Mouse (Mus musculus) heart, postnatal 0 days (tissue): Measurements from ENCODE around the gene Phf13. TPM values are rescaled to one million over a fixed set of nuclear protein-coding genes. Genes with fewer than 3 reads are reported as not detected.

Experiments
- ATAC-seq: fragments of 200-750 bp; cut with Nextera tagmentation; 2 replicates; pipeline ENCODE4 v1.8.0; 2017; ENCODE audit warnings: low read depth, moderate number of reproducible peaks, moderate library complexity; ENCODE audit not compliant: insufficient read depth
- DNase-seq: peaks from one replicate; pipeline ENCODE4 v3.0.0-alpha.2; 2016; ENCODE audit warnings: low spot score
- H3K27ac ChIP-seq: fragments of 300-500 bp; sonication (generic); 2 replicates; pipeline ENCODE4 v1.5.1; 2014; ENCODE audit warnings: low read depth, mild to moderate bottlenecking
- H3K27me3 ChIP-seq: fragments of 300-500 bp; sonication (generic); 2 replicates; pipeline ENCODE4 v1.6.1; 2014; ENCODE audit warnings: low read length, mixed read lengths; ENCODE audit not compliant: control insufficient read depth, insufficient read depth
- H3K36me3 ChIP-seq: fragments of 300-500 bp; sonication (generic); replicated peaks from 2 replicates; pipeline ENCODE4 v1.6.1; 2014; ENCODE audit warnings: low read length, mixed read lengths; ENCODE audit not compliant: control insufficient read depth, insufficient read depth
- H3K4me1 ChIP-seq: fragments of 300-500 bp; sonication (generic); 2 replicates; pipeline ENCODE4 v1.6.1; 2014; ENCODE audit warnings: antibody characterized with exemption; ENCODE audit not compliant: control insufficient read depth, insufficient read depth
- H3K4me2 ChIP-seq: fragments of 300-500 bp; sonication (generic); 2 replicates; pipeline ENCODE4 v1.6.1; 2014; ENCODE audit warnings: low read depth, mild to moderate bottlenecking, low read length, moderate library complexity
- H3K4me3 ChIP-seq: fragments of 300-500 bp; sonication (generic); 2 replicates; pipeline ENCODE4 v1.5.1; 2014; ENCODE audit warnings: low read depth, low read length
- H3K9ac ChIP-seq: fragments of 300-500 bp; sonication (generic); replicated peaks from 2 replicates; pipeline ENCODE4 v1.6.1; 2014; ENCODE audit warnings: low read depth, low read length, mixed read lengths
- H3K9me3 ChIP-seq: fragments of 300-500 bp; sonication (generic); replicated peaks from 2 replicates; pipeline ENCODE4 v1.6.1; 2016; ENCODE audit warnings: low read length; ENCODE audit not compliant: control insufficient read depth
- CTCF ChIP-seq: IDR thresholded peaks from 2 replicates; pipeline ENCODE4 v1.5.1; 2016; ENCODE audit warnings: antibody characterized with exemption, control low read depth, low read depth
- EP300 ChIP-seq: IDR thresholded peaks from 2 replicates; pipeline ENCODE4 v1.6.1; 2016; ENCODE audit warnings: antibody characterized with exemption, low read depth
- WGBS: fragments of 180-500 bp; shearing (Covaris S2); extraction: QIAGEN DNeasy Blood & Tissue Kit; methylation state at CpG from one replicate; pipeline ENCODE4 v1.1.7; 2014; 5-methylcytosine and 5-hydroxymethylcytosine counted together
- polyA plus RNA-seq: library from polyadenylated mRNA; unstranded; fragments of >200 nt; fragmentation: Nextera tagmentation; extraction: Ambion mirVana; gene quantifications from 2 replicates; pipeline ENCODE4 v1.2.1, GENCODE M21; 2015
- total RNA-seq: library from RNA; depleted of rRNA; stranded (reverse); fragments of >200 nt; gene quantifications from 2 replicates; pipeline ENCODE4 v1.2.3, GENCODE M21; 2014; ENCODE audit warnings: low replicate concordance

Gene Phf13
- total and polyA plus RNA-seq, 2 experiments from 2014 or later: 8.0 to 9.3 TPM

GRCm38 (mm10) chr4:152029087-152029486 lies 33.0 kb upstream of the Phf13 start:
- H3K27ac ChIP-seq: no peak overlapping the region
- no peak for DNase-seq
- H3K4me2 ChIP-seq: no peak overlapping the region
- 32% methylated on average over 5 of the region's 5 CpGs for WGBS
- no peaks in the 10 kb centered on the region for H3K9me3 ChIP-seq
- no peaks in the 10 kb centered on the region for H3K27me3 ChIP-seq
- H3K9ac ChIP-seq: no peak overlapping the region
- peaks cover 22% of the 10 kb centered on the region for H3K4me1 ChIP-seq
- peaks cover 6% of the 10 kb centered on the region for H3K36me3 ChIP-seq
- no peak for TF ChIP-seq EP300
- peak; percentile 45 for TF ChIP-seq CTCF
- no peak overlapping the region for H3K4me3 ChIP-seq
- no peak for ATAC-seq

- Histone ChIP-seq H3K9ac (no peak overlapping the region; the same call in 1 of the 2 replicates), H3K9me3 (no peaks in the 10 kb centered on the region), H3K27ac (no peak overlapping the region), H3K4me2 (0 out of 2 replicates have a peak overlapping the region, but pooled peaks have one; percentile 84), H3K36me3 (peaks cover 11% of the 10 kb centered on the region), H3K4me1 (peaks cover 22% of the 10 kb centered on the region), H3K27me3 (no peaks in the 10 kb centered on the region), H3K4me3 (0 out of 2 replicates have a peak overlapping the region, but pooled peaks have one; percentile 75)
- 57% methylated on average over 15 of the region's 15 CpGs for WGBS
- DNase-seq (no peak), ATAC-seq (no peak)
- TF ChIP-seq EP300: no peak
- no peak for TF ChIP-seq CTCF
Observed at GRCm38 (mm10) chr4:152028456-152028855, 32.4 kb upstream of the Phf13 start.

GRCm38 (mm10) chr4:152027524-152027923 lies 31.5 kb upstream of the Phf13 start, which contains the start of gene Zbtb48:
Zbtb48 (minus strand) TSS chr4:152027671.
- no peaks in the 10 kb centered on the region for H3K27me3 ChIP-seq
- peak within 1 kb of the TSS; percentile 84 for H3K4me2 ChIP-seq
- peak; percentile 96 for DNase-seq
- H3K9ac ChIP-seq: peak within 1 kb of the TSS; percentile 53
- H3K9me3 ChIP-seq: no peaks in the 10 kb centered on the region
- H3K27ac ChIP-seq: peak within 1 kb of the TSS; percentile 72
- peaks cover 22% of the 10 kb centered on the region for H3K4me1 ChIP-seq
- WGBS: under 1% methylated on average over 32 of the region's 35 CpGs
- peak within 1 kb of the TSS; percentile 75 for H3K4me3 ChIP-seq
- TF ChIP-seq CTCF (no peak), EP300 (no peak)
- peak; percentile 98 for ATAC-seq
- peaks cover 18% of the 10 kb centered on the region for H3K36me3 ChIP-seq

GRCm38 (mm10) chr4:152026751-152027508 lies 30.9 kb upstream of the Phf13 start:
- Histone ChIP-seq H3K4me2 (peak overlapping the region; percentile 84), H3K9me3 (no peaks in the 10 kb centered on the region), H3K4me1 (peaks cover 22% of the 10 kb centered on the region), H3K27ac (peak overlapping the region; percentile 72), H3K36me3 (peaks cover 23% of the 10 kb centered on the region), H3K4me3 (peak overlapping the region; percentile 75), H3K27me3 (no peaks in the 10 kb centered on the region), H3K9ac (peak overlapping the region; percentile 53)
- 3% methylated on average over 32 of the region's 41 CpGs for WGBS
- TF ChIP-seq CTCF: no peak
- DNase-seq (no peak), ATAC-seq (peak; percentile 61)

- Histone ChIP-seq H3K36me3 (peaks cover 47% of the 10 kb centered on the region), H3K4me2 (no peak overlapping the region), H3K4me3 (no peak overlapping the region), H3K9ac (no peak overlapping the region), H3K27me3 (no peaks in the 10 kb centered on the region), H3K27ac (no peak overlapping the region), H3K4me1 (peaks cover 22% of the 10 kb centered on the region), H3K9me3 (no peaks in the 10 kb centered on the region)
- DNase-seq: no peak
- 88% methylated on average over 11 of the region's 11 CpGs for WGBS
- ATAC-seq: no peak
- TF ChIP-seq CTCF (no peak), EP300 (no peak)
Observed at GRCm38 (mm10) chr4:152024525-152024924, 28.5 kb upstream of the Phf13 start.

GRCm38 (mm10) chr4:152022506-152022905 lies 26.4 kb upstream of the Phf13 start:
- WGBS: 74% methylated on average over 8 of the region's 8 CpGs
- Histone ChIP-seq H3K4me3 (no peak overlapping the region), H3K4me2 (no peak overlapping the region), H3K27ac (no peak overlapping the region), H3K4me1 (peaks cover 16% of the 10 kb centered on the region), H3K36me3 (peaks cover 61% of the 10 kb centered on the region), H3K9me3 (no peaks in the 10 kb centered on the region), H3K27me3 (no peaks in the 10 kb centered on the region), H3K9ac (no peak overlapping the region)
- DNase-seq (no peak), ATAC-seq (no peak)
- no peak for TF ChIP-seq CTCF
- no peak for TF ChIP-seq EP300
